Mouse (Mus musculus): Measurements from ENCODE around the gene Sh3bp5.

The Sh3bp5 gene

DNA sequence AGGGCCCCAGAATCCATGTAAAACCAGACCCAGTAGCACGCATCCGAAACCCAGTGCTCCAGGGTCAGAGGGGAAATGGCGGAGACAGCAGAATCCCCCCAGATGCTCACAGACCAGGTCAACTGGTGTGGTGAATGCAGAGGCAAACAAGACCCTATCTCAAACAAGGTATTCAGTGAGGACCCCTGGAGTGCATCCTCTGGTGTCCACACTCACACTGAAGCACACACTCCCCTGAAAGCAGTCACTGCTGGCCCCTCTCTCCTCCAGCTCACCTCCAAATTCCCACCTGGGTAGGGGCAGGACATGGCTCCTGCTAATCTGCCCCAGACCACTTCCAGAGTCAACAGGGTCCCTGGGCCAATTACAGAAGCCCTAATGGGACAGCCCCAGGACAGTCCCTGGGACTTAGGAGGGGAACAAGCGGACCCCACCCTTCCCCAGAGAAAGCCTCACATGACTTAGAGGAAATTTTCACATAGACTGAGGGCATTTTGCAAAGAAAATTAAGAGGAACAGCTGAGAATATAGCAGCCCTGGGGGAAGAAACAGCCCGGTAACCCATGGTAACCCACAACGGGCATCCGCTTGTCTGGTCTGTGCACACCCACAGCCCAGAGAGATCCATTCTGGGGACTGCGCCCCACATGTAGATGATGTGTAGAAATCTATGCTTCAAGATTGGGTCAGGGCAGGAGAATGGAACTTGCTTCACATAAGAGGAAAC is 46.3 kb downstream of the Sh3bp5 start:
- DNase-seq, result no peak

DNA sequence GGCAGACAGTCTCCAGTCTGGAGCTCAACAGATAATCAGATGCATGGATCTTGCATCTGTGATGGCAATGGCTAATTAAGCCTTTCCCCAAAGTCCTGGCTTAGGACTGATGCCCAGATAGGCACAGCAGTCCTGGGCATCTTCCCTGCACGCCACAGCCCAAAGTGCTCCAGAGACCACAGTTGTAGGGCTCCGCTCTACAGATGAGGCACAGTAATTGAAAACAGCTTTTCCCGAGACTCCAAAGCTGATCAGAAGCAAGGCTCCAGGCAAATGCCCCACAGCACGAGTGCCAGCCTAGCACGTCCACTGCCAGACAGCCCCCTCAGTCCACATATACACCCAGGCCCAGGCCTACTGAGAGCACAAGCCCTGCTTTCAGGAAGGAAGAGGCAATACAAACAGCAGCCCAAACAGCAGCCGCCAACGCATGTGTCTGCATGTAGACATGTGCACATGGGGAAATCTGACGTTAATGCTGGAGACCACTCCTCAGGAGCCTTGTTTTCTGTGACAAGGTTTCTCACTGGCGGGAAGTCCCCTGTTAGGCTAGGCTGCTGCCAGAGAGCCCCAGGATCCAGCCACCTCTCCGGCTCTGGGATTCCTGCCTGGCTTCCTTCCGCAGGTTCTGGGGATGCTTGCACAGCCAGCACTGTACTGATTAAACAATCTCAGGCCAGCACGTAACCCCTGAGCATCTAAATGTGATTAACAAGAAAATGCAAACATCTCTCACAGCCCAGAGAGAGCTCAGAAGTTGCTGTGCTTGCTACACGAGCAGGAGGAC is 47.6 kb downstream of the Sh3bp5 start:
- DNase-seq, result no peak

DNA sequence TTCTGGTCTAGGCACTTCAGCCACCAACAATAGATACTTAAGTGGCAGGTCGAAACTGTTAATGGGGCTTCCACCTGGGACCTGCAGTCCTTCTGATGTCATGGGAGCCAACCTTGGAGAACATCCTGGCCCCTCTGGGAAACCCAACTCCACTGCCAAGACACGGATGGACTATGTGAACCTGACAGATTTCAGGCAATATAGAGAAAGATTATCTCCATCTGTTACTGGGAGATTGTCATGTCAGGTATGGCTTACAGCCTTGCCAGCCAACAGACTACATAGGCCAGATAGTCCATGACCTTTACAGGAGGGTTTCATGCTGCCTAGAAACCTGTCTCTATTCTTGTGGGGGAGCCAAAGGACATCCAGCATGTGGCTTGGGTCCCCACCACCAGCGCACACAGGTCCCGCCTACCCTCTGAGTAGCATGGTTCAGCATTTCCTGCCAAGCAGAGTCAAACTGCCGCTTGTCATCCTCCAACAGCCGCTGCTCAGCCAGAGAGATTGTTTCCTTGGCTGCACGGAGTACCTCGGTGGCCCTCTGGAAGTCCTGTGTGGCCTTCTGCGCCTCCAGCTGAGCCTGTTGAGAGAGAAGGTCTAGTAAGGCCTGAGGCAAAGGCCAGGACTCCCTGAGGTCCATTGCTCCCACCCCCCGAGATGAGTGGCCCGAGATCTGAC is 48.4 kb downstream of the Sh3bp5 start:
- peak; percentile 54 for DNase-seq

DNA sequence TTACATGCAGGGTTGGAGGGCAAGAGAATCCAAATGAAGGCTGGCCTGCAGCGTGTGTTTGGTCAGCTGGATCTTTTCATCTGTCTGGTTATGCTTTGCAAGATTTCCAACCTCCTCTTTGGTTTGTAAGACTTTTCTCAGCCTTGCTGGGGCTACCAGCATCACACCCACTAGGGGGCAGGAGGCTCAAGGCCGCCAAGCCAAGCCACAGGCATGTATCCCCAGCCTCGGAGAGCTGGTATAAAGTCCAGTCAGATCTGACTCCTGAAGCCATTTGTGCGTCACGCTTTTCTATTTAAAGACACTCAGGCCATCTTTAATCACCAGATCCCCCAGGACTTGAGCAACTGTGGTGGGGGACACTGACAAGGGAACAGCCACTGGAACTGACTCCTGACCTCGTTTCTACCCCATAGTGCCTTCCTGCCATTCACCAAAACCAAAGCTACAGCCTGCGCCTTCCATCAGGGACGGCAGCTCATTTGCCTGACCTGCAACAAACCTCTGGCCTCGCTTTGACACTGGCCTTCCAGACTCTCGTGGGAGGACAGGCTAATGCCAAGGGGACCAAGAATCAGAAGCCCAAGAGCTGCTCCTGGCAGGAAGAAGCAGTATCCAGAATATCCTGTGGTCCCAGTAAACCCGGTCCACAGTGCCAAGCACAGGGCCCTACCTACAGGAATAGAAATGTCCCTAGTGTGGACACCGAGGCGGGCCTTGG is 49.7 kb downstream of the Sh3bp5 start:
- DNase-seq, result peak; percentile 78

DNA sequence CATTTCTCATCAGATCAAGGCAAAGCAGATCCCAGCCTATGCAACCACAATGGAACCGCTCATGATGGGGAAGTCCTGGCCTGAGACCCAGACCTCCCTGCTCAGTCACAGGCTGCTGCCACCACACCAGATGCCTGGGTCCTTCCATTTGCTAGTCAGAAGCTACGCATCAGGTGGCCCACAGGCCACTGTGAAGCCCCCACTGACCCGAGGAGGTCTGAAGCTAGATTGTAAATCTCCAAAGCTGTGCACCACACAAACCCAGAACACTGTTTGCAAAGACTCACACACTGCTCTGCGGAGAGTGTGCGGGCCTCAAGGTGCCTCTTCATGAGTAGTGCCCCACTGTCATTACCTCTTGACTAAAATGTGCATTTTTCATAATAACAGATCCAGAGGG is 50.5 kb downstream of the Sh3bp5 start:
- no peak for DNase-seq

DNA sequence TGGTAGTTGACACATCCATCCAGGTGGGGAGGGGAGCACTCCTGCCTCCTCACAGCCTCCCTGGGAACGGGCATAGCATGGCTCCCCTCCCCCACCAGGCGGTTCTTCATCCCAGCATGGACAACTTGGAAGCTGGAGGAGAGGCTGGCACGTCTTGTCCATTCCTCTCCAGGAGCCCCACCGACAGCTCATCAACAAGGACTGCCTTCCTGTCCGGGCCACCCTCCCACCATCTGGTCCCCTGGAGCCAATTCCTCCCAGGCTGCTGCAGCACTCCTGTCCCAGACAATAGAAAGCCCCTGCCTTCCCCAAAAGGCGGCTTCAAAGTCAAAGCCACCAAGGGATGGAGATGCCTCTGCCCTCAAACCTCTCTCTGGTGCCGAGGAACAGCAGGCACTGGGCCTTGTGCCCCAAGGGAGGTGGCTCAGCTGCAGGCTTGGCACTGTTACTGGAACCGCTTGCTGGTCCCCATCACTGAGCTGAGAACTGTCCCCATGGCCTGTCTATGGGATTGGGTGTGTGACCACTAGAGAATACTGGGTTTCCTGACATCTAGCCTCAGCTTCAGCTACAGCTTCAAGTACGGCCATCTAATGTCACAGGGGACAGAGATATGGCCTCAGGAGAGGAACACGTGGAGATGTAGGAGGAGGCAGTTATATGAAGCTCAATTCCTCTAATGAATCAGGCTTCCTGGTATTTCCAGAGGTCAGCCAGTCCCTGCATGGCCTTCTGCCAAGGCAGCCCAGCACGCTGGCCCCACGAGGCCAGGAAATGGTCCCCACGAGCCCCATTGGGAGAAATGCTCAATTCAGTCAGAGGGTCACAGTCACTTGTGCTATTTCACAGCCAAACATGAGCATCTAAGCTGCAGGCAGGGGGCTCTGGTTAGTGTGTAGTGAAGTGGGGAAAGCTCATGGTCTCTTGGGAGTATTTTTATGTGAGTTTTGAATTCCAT is 51.2 kb downstream of the Sh3bp5 start:
- no peak for DNase-seq

DNA sequence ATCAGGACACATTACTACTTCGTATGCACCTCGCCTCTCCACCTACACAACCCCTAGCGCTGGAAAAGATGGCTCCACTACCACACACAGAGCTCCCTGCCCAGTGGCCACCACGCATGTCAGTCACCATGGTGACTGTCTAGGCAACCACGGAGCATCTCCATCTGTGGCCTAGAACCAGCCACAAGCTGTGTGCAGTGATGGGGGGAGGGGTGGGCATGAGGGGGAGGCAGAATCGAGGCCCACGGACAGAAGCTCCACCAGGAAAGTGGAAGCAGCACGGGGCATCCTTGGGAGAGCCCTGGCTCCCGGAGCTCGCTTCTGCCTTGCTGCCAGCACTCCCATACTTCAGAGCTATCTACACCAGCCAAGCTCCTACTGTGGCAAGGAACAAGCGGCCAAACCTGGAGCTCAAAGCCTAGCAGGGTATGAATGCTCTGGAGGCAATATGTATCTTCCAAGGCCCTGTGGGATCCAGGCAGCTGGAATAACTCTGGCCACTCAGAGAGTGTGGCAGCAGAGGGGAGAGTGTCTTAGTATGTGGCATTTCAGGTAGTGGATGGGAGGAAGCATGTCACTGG is 52.3 kb downstream of the Sh3bp5 start:
- DNase-seq, result no peak

DNA sequence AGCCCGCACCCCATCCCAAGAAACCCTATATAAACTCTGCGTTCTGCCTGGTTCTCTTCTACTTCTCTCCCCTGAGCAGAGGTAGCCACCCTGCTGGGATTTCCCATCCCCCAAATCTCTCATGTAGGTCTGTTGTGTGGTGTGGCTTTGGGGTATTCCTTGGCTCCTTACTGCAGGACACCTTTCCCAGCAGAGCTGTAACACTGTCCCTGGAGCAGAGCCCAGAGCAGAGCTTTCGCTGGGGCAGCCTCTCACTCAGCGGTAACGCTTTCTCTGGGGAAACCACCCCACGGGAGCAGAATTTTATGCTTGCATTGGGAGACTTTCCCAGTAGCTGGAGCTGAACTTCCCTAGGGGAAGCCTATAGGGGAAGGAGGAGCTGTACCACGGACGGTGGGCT is 53.6 kb downstream of the Sh3bp5 start:
- DNase-seq, result no peak

DNA sequence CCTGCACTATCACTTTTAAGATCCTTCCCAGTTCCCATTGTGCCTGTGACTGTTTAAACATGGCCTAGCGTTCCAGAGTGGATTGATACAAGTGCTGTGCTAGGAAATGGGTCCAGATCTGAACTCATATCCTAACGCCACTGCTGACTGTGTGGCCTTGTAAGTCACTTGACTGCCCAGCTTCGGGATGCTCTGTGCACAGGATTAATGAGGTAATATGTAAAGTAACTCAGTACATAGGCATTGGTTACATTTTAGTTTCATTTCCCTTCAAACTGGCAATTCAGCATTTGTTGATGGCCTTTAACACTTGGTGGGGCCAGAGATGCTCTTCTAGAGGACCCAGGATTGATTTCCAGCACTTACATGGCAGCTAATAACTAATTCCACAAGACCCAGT is 59.5 kb downstream of the Sh3bp5 start:
- no peak for DNase-seq

DNA sequence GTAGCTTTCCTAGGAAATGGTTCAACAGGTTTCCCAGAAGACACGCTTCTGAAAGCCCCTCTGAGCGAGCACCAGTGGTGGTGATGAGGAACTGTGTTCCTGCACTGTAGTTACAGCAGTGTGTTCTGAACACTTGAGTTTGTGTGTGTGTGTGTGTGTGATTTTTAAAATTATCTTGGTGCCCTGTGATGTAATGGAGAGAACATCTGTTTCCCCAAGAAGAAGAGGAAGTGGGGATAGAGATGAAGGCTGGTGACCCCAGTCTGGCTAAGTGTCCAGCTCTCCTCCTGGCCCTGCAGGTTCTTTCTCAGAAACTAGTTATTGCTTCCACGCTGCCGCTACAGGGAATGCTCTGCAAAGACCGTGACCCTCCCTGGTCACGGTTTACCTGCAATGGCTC is 61.5 kb downstream of the Sh3bp5 start:
- DNase-seq, result no peak

DNA sequence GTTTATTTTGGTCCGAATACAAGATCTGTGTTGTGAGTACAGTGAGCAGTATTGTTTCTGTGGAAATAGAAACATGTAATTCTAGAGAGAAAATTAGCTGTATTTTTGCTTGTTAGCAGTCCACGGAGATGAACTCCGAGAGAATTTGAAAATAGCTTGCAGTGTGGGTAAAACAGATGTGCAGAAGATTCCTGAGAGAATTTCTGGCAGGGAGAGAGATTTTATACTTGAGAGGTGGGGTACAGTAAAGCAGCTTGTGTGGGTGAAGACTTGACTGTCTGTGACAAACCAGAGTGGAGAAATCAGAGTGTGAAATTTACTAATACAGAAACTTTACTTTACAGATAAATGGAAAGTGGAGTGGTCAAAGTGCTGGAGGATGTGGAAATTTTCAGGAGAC is 66.5 kb downstream of the Sh3bp5 start:
- DNase-seq, result no peak

DNA sequence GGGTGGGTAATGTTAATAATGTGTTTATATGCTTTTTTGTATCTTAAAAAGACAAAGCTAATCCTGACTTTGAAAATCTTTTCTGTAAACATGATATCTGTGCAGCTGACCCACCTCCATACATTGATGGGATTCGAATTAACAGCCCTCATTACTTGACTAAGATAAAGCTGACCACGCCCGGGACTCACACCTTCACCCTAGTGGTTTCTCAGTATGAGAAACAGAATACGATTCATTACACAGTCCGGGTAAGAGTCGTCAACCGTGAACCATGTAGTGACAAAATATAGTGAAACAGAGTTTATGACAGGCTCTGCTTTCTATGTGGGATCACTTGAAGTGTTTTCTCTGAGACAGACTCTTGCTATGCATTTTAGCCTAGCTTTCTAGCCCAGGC is 67.9 kb downstream of the Sh3bp5 start:
- no peak for DNase-seq

DNA sequence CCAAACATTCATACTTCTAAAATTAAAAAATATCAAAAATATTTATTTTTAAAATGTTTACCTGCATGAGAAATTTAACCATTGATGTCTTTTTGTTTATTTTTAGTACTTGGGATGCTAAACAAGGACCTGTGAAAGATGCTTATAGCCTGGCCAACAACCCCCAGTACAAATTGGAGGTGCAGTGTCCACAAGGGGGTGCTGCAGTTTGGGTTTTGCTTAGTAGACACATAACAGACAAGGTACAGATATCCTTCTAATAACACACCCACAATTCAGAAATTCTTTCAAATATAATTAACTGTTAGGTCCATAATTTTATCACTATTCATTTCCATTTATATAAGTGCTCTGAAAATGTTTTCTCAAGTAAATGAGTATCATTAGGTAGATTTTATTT is 70.5 kb downstream of the Sh3bp5 start:
- DNase-seq, result peak; percentile 77

DNA sequence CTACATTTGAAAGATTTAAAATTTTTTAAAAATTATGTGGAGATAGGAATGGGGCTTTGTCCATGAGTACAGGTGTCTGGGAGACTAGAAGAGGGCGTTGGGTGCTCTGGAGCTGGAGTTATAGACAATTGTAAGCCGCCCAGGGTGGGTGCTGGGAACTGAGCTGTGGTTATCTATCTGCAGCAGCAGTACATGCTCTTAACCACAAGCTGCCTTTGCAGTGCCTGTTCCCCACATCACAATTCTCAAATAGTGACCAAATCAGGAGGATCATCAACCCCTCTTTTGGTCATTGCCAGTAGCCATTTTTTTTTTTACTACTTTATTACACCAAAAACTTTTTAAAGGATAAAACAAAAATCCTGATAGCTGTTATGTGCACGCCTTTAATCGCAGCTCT is 71.3 kb downstream of the Sh3bp5 start:
- DNase-seq, result no peak

DNA sequence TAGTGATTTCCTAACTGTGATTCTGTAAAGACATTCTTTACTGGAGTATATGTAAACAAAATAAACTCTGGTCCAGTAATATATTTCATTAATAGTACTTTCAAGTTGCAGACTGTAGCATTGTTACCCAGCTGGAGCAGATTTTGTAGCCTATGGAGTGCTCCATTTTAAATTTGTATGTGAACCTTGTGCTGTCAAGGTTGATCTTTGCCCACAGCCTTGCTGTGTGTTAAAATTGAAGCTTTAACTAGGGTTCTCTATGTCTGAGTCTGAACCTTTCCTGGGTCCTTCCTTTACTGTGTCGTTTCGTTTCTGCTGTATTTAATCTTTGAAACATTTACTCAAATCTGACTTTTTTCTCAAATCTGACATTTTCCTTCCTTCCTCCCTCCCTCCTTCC is 73.6 kb downstream of the Sh3bp5 start:
- DNase-seq, result no peak

DNA sequence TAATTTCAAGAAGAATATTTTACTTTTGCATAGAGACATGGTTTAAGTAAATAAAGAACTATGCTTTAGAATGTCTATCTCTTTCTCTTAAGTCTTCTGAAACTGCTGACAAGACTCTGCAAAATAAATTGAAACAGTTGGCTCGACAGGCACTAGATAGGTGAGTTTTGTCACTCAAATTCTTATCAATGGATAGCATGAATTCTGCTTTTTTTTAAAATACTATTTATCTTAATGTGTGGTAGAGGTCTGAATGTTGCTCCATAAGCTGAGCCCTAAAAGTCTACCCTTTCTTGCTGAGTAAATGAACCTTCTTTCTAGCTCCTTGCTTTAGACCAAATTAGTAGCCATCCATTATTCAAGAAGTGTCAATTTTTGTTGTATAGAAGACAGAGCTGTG is 90.5 kb downstream of the Sh3bp5 start:
- no peak for DNase-seq

DNA sequence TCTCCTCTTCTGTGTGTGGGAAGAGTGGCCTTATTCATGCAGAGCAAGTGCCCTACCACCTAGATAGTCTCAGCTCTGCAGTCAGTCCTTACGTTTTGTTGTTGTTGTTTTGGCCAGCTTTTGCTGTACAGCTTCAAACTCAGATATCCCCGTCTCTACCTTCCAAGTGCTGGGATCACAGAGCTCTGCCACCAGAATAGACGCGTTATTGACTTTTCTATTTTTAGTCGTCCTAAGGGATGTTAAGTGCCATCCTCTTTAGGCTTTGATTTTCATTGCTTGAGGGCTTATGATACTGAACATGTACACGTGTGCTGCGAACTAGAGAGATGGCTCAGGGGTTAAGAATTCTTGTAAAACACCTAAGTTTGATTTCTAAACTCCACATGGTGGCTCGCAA is 92.6 kb downstream of the Sh3bp5 start:
- DNase-seq, result no peak

DNA sequence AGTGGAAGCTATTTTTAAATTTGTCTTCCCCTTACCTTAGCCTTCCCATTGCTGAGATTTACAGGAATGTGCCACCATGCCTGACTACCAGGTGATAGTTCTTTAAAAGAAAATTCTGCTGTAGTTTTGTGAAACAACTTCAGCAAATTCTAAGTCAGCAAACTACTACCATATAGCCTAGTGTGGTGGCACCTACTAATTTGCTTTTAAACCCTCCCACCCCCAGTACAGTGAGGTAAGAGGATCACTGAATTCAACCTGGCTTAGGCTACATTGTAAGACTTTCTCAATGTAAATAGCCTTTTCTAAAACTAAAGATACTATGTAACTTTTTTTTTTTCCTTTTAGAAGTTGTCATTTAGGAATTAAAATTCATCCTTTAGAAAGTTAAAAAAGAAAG is 97.9 kb downstream of the Sh3bp5 start:
- DNase-seq, result no peak

DNA sequence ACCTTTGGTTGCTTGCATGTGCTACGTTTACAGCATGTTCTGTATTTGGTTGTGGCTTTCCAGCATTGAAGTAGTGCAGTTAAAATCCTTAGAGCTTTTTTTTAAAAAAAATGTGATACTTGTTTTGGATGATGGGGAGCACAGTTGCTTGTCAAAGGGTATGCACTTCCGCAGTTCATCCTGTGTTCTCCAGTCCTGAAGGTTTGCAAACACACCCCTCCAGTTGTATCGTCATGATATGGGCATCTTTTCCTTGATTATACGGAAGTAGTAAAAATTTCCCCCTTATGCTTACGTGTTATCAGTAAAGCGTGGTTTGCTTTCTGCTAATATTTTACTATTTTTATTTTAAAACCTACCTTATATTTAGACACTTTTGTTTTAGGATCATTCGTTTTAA is 98.5 kb downstream of the Sh3bp5 start:
- peak; percentile 21 for DNase-seq

DNA sequence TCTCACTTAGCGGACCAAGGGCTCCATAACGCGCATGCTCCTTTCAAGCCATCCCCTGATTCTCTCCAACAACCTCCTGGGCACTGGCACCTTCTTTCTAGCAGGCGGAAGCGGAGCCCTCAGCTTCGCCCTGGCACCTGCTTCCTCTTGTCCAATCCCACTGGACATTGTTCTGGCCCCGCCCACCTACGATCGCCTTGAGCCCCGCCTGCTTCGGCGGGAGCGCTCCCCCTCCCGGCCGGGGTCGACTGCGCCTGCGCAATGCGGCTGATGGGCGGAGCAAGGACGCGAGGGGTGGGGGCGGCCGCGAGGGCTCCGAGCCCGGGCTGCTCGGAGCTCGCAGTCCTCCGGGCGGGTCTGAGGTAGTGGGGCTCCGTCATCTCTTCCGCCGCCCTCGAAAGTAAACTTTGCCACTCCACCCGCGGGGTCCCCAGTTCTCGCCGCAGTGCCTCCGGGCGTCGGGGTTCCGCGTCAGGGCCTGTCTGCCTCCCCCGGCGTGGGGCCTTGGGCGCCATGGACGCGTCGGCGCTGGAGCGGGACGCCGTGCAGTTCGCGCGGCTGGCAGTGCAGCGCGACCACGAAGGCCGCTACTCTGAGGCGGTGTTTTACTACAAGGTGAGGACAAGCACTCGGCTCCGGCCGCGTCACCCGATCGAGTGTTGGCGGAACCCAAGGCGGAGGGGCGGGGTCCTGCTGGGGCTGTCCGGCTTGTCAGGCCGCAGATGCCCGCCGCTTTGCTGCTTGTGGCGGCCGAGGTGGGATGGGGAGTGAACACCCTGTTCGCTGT is 99.3 kb downstream of the Sh3bp5 start, which contains the start of gene Capn7:
Gene Capn7 (plus strand): TSS at position 270 of the 787 bp plus-strand sequence.
- peak; percentile 99 for DNase-seq

DNA sequence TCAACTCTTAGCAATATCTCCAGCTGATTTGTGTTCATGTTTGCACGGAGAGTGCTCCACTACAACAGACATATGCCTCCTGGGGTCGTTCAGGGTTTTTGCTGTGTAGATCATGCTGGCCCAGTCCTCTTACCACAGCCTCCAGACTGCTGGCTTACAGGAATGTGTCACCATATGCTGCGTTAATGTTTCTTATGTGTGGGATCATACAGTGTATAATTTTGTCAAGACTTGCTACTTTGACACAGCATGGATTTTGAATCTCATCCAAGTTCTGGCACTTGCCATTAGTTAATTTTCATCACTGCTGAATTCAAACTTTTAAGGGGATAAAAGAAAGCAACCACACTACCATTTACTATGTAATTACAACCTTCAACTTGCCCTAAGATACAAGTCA is 100.1 kb downstream of the Sh3bp5 start:
- no peak for DNase-seq

All from thymus, postnatal 25 days (tissue).